Mouse (Mus musculus) adipocyte (in vitro differentiated cells): ENCODE results near the gene Taf1c.
A peak's percentile ranks its signal among the peaks of the same experiment; 100 is the strongest.

ENCODE experiments used
- DNase-seq: peaks from one replicate; pipeline ENCODE4 v3.0.0-alpha.2; 2016; ENCODE audit warnings: low spot score

Taf1c gene

GRCm38 (mm10) chr8:119623061-119623460 is 18.0 kb upstream of the Taf1c start:
- no peak for DNase-seq

GRCm38 (mm10) chr8:119622555-119622954 is 17.5 kb upstream of the Taf1c start:
- DNase-seq, result no peak

GRCm38 (mm10) chr8:119620848-119621465 is 15.9 kb upstream of the Taf1c start:
- DNase-seq, result no peak

DNA sequence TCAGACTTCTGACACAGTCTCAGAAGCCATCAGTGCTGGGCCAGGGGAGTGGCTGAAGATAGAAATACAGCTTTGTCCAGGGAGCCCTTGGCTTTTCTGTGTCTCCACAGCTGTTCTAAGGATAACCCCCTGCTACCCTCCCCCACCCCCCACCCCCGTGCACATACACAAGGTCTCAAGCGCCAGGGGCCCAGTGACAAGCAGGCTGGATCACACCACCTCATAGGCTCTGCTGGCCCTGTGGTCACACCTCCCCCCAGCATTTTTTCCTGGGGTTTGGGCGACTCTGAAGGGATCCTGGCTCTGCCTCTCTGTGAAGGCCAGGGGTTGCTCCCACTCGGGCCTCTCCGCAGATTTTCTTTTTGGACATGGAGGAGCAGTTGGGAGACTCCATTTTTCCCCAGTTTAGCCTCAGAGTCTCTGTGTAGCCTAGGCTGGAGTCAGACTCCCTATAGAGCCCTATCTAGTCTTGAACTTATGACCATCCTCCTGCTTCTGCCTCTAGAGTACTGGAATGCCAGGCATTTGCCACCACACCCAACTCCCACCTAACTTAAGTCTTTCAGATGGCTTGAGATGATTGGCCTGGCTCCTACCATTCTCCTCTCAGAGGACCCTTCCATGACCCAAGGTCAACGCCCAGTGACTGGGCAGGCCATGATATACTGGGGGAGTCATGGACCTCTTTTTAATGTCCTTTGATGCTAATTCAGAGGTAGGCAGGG is 15.3 kb upstream of the Taf1c start:
- DNase-seq, result no peak

DNA sequence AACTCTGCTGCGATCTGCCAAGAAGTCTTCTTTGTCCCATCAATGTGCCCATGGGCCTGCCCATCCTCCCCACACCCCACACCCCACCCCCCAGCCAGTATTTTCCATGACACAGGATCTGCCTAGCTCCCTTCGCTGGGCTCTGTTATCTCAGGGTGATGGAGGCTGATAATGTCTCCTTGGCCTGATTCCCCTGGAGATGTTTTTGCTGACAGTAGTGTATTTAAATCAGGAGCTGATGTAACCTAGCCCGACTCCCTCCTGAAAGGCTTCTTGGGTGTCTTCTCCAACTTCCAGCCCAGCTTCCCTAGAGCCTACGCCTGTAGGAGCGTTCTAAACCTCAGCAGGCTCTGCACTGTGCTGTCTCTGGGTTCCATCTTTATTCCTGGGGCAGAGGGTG is 13.9 kb upstream of the Taf1c start:
- DNase-seq, result no peak

GRCm38 (mm10) chr8:119617586-119617985 is 12.6 kb upstream of the Taf1c start:
- DNase-seq, result peak; percentile 44

DNA sequence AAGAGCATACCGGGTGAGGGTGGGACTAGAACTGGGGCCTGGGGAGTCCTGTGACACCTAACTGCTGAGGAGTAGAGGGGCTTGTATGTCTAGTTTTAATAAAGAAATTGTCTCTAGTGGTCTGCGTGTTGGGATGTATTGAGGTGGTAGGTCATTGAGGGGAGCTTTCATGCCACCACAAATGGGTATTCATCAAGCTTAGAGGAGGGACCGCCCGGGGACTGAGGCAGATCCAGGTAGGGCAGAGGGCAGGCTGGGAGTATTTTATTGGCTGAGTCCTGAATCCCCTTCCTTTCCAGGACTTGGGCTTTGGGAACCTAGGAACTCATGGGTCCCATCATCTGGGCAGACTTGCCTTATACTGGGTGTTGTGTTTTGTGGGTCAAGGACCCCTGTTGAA is 11.8 kb upstream of the Taf1c start:
- no peak for DNase-seq

GRCm38 (mm10) chr8:119616358-119616757 is 11.3 kb upstream of the Taf1c start:
- DNase-seq, result no peak

DNA sequence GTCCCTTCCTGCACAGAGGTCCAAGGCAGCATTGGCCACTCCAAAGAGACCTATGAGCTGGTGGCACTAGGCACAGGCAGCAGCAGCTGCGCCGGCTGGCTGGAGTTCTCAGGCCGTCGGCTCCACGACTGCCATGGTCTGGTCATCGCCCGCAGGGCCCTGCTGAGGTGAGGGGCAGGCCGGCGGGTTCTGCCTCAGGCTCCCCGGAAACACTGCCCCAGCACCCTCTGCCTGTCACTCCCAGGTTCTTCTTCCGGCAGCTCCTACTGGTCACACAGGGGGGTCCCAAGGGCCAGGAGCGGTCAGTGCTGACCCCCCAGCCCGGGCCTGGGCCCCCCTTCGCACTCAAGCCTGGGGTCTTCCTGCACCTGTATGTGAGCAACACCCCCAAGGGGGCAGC is 10.1 kb upstream of the Taf1c start:
- no peak for DNase-seq

GRCm38 (mm10) chr8:119612471-119612870 is 7.4 kb upstream of the Taf1c start, which contains the start of gene Adad2:
TSS of gene Adad2 (plus strand) at chr8:119612747.
- DNase-seq, result no peak

- no peak for DNase-seq
These were observed 1.2 kb upstream of the Taf1c start for GRCm38 (mm10) chr8:119606224-119606623.

DNA sequence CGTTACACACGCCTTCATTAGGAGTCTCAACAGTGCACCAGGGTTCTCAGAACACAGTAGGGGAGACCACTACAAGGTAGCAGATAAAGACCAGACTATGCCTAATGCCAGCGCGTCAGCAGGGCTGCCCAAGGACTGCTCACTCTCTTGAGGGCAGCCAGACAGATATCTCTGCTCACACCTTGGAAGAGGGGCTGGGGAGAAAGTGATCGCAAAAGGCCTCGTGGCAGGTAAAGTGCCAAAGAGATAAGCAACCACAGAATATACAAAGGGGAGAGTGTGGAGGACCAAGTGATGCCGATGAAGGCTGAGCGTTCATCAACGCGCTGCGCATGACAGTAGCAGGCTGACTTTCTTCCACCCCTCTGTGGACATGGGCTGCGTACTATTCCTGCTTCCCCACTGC is 621 bp downstream of the Taf1c start:
- peak; percentile 8 for DNase-seq

DNA sequence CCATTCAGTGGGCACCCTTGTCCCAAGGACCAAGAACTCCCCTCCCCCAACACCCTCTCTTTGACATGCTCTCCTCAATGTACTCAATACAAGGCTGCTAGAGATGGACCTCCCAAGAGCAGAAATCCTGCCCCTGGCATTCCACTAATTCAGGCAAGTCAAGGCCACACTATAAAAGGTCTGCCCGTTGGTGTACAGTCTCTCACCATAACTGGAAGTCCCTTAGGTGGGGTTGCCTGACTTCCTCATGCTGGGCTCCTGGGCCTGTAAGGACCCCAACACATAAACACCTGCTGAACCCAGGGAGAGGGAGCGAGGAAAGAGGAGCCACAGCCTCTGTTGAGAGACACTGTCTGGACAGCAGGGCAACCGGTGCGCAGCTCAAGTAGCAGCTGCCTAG is 1.3 kb downstream of the Taf1c start:
- no peak for DNase-seq

- DNase-seq, result no peak
These were observed 13.6 kb downstream of the Taf1c start for GRCm38 (mm10) chr8:119591456-119591855.

DNA sequence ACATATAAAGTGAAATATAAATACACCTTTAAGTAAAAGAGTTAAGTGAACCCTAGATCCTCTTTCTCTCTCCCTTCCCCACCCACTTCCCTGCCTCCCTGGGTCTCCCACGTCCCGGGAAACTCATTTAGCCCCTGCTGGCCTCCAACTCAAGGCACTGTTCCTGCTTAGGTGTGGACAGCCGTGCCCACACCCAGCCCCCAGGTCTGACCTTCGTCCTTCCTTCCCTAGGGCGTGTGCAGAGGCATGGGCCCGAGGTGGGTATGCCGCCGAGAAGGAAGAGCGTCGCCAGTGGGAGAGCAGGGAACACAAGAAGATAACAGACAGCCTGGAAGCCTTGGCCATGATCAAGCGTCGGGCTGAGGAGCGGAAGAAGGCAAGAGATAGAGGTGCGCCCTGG is 14.7 kb downstream of the Taf1c start:
- no peak for DNase-seq

DNA sequence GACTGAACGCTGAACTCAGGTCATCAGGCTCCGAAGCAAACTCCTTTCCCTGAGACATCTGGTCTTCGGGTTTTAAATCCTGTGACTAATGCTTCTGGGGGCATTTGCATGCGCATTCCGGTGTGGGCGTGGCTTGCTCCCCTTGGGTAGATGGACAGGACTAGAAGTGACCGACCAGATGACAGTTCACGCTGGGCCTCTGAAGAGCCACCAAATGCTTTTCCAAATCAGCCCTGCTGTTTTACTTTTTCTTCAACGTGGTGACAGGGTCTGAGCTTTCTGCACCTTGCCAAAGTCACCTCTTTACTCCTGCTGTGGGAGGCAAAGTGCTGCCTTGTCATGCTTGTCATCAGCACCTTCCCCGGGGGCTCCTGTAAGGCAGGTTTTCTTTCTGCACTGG is 16.2 kb downstream of the Taf1c start:
- DNase-seq, result no peak

- no peak for DNase-seq
These were observed 16.7 kb downstream of the Taf1c start for GRCm38 (mm10) chr8:119588321-119588720.

DNA sequence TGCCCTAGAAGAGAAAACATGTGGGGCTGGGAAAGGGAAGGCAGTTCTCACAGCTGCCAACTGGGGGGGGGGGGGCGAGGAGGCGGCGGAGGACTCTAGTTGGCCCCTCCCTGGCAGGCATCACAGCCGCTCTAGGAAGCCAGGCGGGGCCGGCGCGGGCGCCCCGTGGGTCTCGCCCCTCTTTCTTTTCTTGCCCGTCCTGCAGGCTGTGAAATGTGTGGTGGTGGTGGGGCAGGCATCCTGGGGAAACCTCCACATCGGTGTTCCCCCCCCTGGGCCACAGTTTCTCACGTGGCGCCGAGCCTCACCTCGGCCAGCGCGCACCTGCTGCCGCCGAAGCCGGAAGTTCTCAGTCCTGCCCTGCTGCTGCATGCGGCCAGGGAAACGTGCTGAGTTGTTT is 19.1 kb downstream of the Taf1c start:
- DNase-seq, result no peak

- no peak for DNase-seq
These were observed 24.4 kb downstream of the Taf1c start for GRCm38 (mm10) chr8:119580441-119581161.

GRCm38 (mm10) chr8:119579096-119579495 is 25.9 kb downstream of the Taf1c start:
- DNase-seq, result no peak

DNA sequence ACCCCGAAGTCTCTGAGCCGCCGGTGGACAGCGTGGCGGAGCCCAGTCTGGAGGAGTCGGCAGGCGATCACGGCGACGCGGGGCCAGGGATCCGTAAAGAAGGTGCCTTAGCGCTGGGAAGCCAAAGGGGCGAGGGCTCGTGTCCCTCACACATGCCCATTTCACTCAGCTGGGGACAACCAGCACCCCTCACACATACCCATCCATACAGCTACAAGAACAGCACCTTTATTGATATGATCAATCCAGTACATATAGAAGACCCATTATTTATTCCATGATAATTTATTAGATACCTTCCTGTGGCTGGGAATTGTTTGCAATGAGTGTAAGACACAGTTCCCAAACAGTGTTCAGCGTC is 29.7 kb downstream of the Taf1c start:
- DNase-seq, result no peak

- peak; percentile 82 for DNase-seq
These were observed 30.3 kb downstream of the Taf1c start, which contains the start of the genes Hsdl1 and Dnaaf1 for GRCm38 (mm10) chr8:119574437-119575365. TSS of gene Hsdl1 (minus strand) at chr8:119575183. TSS of gene Dnaaf1 (plus strand) at chr8:119575235.
